Mouse (Mus musculus) limb, embryonic 11.5 days (tissue): ENCODE results near the gene Sap30bp. TPM values are rescaled to one million over a fixed set of nuclear protein-coding genes. Genes with fewer than 3 reads are reported as not detected.
A peak's percentile ranks its signal among the peaks of the same experiment; 100 is the strongest.

Source experiments
- ATAC-seq: fragments of 200-750 bp; cut with Nextera tagmentation; 2 replicates; pipeline ENCODE4 v1.8.0; 2017; ENCODE audit warnings: low read depth; ENCODE audit not compliant: insufficient number of reproducible peaks, low FRiP score, low TSS enrichment
- DNase-seq: peaks from one replicate; pipeline ENCODE4 v3.0.0-alpha.2; 2015; ENCODE audit warnings: low spot score
- H3K27ac ChIP-seq: fragments of 300-500 bp; sonication (generic); replicated peaks from 2 replicates; pipeline ENCODE4 v1.5.1; 2014; ENCODE audit warnings: low read depth, mild to moderate bottlenecking, low read length
- H3K27me3 ChIP-seq: fragments of 300-500 bp; sonication (generic); 2 replicates; pipeline ENCODE4 v1.6.1; 2014; ENCODE audit warnings: mild to moderate bottlenecking, low read length, mixed read lengths; ENCODE audit not compliant: control insufficient read depth, insufficient read depth
- H3K36me3 ChIP-seq: fragments of 300-500 bp; sonication (generic); 2 replicates; pipeline ENCODE4 v1.6.1; 2014; ENCODE audit warnings: mild to moderate bottlenecking, low read length, moderate library complexity, mixed read lengths; ENCODE audit not compliant: control insufficient read depth, insufficient read depth
- H3K4me1 ChIP-seq: fragments of 300-500 bp; sonication (generic); 2 replicates; pipeline ENCODE4 v1.6.1; 2014; ENCODE audit warnings: low read length, mixed read lengths; ENCODE audit not compliant: control insufficient read depth, insufficient read depth
- H3K4me2 ChIP-seq: fragments of 300-500 bp; sonication (generic); 2 replicates; pipeline ENCODE4 v1.6.1; 2014; ENCODE audit warnings: low read depth, mild to moderate bottlenecking, moderate library complexity; ENCODE audit not compliant: severe bottlenecking
- H3K4me3 ChIP-seq: fragments of 300-500 bp; sonication (generic); 2 replicates; pipeline ENCODE4 v1.5.1; 2014; ENCODE audit warnings: low read depth, low read length
- H3K9ac ChIP-seq: fragments of 300-500 bp; sonication (generic); 2 replicates; pipeline ENCODE4 v1.6.1; 2014; ENCODE audit warnings: mild to moderate bottlenecking, low read length
- H3K9me3 ChIP-seq: fragments of 300-500 bp; sonication (generic); 2 replicates; pipeline ENCODE4 v1.6.1; 2016; ENCODE audit warnings: low read length; ENCODE audit not compliant: control insufficient read depth
- WGBS: fragments of 180-500 bp; shearing (Covaris S2); extraction: QIAGEN DNeasy Blood & Tissue Kit; methylation state at CpG from one replicate; pipeline ENCODE4 v1.1.7; 2014; 5-methylcytosine and 5-hydroxymethylcytosine counted together
- polyA plus RNA-seq: library from polyadenylated mRNA; unstranded; fragments of >200 nt; fragmentation: Nextera tagmentation; extraction: Ambion mirVana; gene quantifications from 2 replicates; pipeline ENCODE4 v1.2.1, GENCODE M21; 2014

Sap30bp gene
- polyA plus RNA-seq, 1 experiment from 2014 or later, result 50.7 TPM

DNA sequence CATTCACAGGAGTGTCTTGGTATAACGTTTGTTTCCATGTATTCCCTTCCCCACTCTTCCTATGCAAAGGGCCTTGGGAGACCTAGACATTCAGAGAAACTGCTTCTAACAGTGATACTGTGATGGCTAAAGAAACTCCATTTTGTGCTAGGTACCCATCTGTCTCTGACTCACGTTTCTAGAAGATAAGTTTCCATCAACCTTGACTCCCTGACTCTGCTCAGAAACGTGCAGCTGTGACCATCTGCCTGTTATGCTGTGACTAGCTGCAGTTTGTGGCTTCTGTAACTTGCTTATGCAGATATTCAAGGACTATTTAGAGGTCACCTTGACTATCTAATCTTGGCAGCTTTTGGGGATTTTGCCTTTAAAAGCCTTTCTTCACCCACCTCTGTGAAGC is 1.8 kb upstream of the Sap30bp start:
- no peak overlapping the region for H3K9ac ChIP-seq
- 73% methylated on average over 3 of the region's 3 CpGs for WGBS
- ATAC-seq, result no peak

DNA sequence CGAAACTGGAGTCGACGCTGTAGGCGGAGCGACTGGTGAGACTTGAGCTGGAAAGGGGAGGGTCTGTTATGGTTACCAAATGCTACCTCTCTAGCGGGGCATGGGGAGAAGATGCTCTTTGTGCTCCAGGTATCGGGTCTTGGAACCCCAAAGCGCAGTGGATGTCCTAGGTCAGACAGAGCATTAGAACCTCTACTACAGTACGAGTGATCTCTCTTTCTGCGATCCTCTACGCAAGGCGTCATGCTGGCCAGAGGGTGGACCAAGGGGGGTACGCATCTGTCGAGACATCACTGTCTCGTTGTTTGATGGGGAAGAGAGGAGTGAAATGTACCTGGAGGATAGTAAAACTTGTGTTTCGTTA is 647 bp downstream of the Sap30bp start:
- Histone ChIP-seq H3K9ac (peak overlapping the region; percentile 70), H3K4me2 (peak overlapping the region; percentile 76), H3K27ac (no peak overlapping the region), H3K27me3 (no peaks in the 10 kb centered on the region), H3K9me3 (no peaks in the 10 kb centered on the region), H3K36me3 (0 out of 2 replicates have a peak, but pooled peaks cover 4% of the 10 kb centered on the region), H3K4me1 (peaks cover 13% of the 10 kb centered on the region), H3K4me3 (peak overlapping the region; percentile 77)
- ATAC-seq (peak; percentile 39; the same call in 1 of the 2 replicates), DNase-seq (no peak)
- under 1% methylated on average over 16 of the region's 16 CpGs for WGBS

More for the DNA sequence above, 1.8 kb upstream of the Sap30bp start:
- Histone ChIP-seq H3K27me3 (no peaks in the 10 kb centered on the region), H3K4me2 (no peak overlapping the region), H3K4me1 (peaks cover 13% of the 10 kb centered on the region), H3K9me3 (no peaks in the 10 kb centered on the region), H3K36me3 (peaks cover 2% of the 10 kb centered on the region; the same call in 1 of the 2 replicates), H3K4me3 (no peak overlapping the region), H3K27ac (no peak overlapping the region)
- DNase-seq, result no peak

DNA sequence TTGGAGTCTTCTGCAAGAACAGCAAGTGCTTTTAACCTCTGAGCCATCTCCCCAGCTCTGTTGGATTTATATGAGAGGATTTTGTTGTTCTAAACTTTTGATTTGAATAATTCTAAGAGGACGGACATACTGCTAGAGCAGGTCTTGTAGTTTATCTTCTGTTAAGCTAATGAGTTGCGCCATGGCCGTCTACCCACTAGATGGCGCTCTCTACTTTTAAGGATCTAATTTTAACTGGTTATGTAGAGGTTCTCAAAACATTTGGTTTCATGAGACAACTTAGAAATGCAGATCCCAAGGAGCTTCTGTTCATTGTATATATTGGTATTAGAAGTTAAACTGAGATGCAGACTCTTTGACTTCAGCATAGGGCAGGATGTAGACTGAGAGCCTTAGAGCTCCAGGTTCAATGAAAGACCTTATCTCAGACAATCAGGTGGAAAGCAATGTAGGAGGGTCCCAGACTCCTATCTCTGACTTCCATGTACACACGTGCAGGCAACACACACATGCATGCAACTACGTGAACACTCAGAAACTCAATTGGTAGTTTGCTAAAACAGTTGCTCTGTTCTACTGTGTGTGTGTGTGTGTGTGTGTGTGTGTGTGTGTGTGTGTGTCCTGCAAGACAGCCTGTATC is 6.7 kb downstream of the Sap30bp start:
- H3K4me2 ChIP-seq, result no peak overlapping the region
- H3K9ac ChIP-seq, result no peak overlapping the region
- ATAC-seq, result no peak
- H3K4me1 ChIP-seq, result no peaks in the 10 kb centered on the region
- 0 out of 2 replicates have a peak, but pooled peaks cover 9% of the 10 kb centered on the region for H3K36me3 ChIP-seq
- no peaks in the 10 kb centered on the region for H3K27me3 ChIP-seq
- no peak overlapping the region for H3K27ac ChIP-seq
- H3K9me3 ChIP-seq, result no peaks in the 10 kb centered on the region
- no peak overlapping the region for H3K4me3 ChIP-seq
- 44% methylated on average over 6 of the region's 6 CpGs for WGBS
- DNase-seq, result peak; percentile 75

DNA sequence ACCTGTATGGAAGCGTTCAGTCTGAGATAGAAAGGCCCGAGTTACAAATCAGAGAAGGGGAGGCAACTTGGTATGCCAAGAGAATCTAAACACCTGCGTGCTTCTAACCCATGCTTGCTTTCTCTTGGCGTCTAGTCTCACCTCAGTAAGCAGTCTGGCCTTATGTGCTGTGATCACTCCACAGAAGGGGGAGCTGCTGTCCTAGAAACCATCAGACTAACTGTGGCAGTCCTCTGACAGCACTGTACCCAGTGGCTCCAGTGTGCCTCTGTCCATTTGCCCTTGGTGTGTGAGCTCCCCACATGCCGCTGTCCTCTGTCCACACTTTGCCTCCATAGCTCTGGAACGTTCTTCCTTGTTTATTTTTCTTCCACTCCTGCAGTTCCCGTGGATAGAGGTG is 8.9 kb downstream of the Sap30bp start:
- Histone ChIP-seq H3K4me1 (no peaks in the 10 kb centered on the region), H3K9ac (no peak overlapping the region), H3K36me3 (peaks cover 14% of the 10 kb centered on the region; the same call in 1 of the 2 replicates), H3K27me3 (no peaks in the 10 kb centered on the region), H3K4me3 (no peak overlapping the region), H3K4me2 (no peak overlapping the region), H3K27ac (no peak overlapping the region), H3K9me3 (no peaks in the 10 kb centered on the region)
- ATAC-seq, result no peak
- 86% methylated on average over 7 of the region's 7 CpGs for WGBS
- DNase-seq, result no peak

DNA sequence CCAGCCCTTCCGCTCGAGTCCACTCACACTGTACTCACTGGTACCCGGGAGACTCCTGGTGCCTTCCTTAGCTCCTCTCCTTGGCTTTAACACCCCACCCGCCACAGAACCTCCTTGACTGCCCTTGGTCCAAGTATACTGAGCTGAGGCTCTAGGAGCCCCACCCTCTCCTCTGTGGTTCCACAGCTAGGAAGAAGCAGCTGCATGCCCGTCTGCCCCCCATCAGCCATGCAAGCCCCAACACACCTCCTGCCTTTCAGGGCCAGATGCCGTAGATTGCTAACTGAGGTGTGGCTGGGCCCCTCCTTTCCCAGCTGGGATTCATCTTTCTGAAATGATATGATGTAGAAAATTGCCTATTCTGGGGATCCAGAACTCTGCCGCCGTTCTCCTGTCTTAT is 12.2 kb downstream of the Sap30bp start:
- H3K4me1 ChIP-seq, result no peaks in the 10 kb centered on the region
- no peak for DNase-seq
- no peaks in the 10 kb centered on the region for H3K9me3 ChIP-seq
- H3K27me3 ChIP-seq, result no peaks in the 10 kb centered on the region
- H3K4me3 ChIP-seq, result no peak overlapping the region
- H3K4me2 ChIP-seq, result no peak overlapping the region
- ATAC-seq, result no peak
- peaks cover 10% of the 10 kb centered on the region; the same call in 1 of the 2 replicates for H3K36me3 ChIP-seq
- no peak overlapping the region for H3K9ac ChIP-seq
- no peak overlapping the region for H3K27ac ChIP-seq
- 89% methylated on average over 8 of the region's 8 CpGs for WGBS

DNA sequence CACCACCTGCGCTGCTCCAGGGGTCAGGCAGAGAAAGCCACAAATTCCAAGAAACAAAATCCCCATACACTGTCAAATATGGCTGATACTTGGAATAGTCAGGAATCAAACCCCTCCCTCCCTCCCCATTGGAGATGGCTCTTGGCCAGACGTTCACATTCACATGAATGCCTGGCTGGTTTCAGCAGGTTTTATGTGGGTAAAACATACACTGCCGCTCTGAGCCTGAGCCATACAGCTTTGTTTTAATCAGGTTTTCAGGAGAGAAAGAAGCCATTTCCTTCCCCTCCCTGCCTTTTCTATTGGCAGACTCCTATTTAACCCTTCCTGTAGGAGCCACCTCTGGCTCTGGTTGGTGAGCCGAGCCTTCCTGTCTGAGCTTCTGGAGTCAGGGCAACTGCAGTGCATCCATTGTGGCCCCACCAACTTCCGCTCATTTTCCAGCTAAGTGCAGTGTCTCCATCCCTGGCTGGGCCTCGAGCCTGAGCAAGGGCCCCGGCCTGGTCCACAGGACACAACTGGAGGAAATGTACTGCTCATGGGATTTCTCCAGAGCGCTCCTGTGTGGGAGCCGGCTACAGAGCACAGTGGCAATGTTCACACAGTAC is 13.2 kb downstream of the Sap30bp start:
- H3K27ac ChIP-seq, result no peak overlapping the region
- no peak overlapping the region for H3K4me2 ChIP-seq
- DNase-seq (no peak), ATAC-seq (no peak)
- no peaks in the 10 kb centered on the region for H3K4me1 ChIP-seq
- H3K36me3 ChIP-seq, result peaks cover 10% of the 10 kb centered on the region
- no peak overlapping the region for H3K4me3 ChIP-seq
- no peaks in the 10 kb centered on the region for H3K9me3 ChIP-seq
- no peaks in the 10 kb centered on the region for H3K27me3 ChIP-seq
- WGBS, result 86% methylated on average over 9 of the region's 9 CpGs
- no peak overlapping the region for H3K9ac ChIP-seq

DNA sequence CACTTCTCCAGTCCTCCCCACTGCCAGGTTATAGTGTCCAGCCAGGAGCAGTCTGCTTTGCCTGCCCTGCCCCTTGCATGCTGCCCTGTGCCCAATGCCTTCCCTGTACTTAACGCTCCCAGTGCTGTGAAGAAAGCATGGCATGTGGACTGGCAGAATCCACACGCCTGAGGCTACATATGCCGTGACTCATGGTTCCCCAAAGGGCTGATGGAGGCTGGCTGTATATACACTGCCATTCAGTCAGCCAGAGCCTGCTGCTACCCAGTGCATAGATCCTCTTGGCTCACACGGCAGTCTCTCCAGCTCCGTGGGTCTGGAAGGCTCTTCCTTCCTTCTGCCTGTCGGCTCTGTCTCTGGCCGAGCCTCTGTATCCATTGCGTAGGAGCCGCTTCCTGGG is 15.2 kb downstream of the Sap30bp start:
- H3K4me2 ChIP-seq, result no peak overlapping the region
- peaks cover 17% of the 10 kb centered on the region for H3K36me3 ChIP-seq
- H3K4me3 ChIP-seq, result no peak overlapping the region
- ATAC-seq (no peak), DNase-seq (no peak)
- H3K9ac ChIP-seq, result no peak overlapping the region
- 96% methylated on average over 9 of the region's 9 CpGs for WGBS
- no peaks in the 10 kb centered on the region for H3K9me3 ChIP-seq
- no peaks in the 10 kb centered on the region for H3K4me1 ChIP-seq
- no peaks in the 10 kb centered on the region for H3K27me3 ChIP-seq
- no peak overlapping the region for H3K27ac ChIP-seq

DNA sequence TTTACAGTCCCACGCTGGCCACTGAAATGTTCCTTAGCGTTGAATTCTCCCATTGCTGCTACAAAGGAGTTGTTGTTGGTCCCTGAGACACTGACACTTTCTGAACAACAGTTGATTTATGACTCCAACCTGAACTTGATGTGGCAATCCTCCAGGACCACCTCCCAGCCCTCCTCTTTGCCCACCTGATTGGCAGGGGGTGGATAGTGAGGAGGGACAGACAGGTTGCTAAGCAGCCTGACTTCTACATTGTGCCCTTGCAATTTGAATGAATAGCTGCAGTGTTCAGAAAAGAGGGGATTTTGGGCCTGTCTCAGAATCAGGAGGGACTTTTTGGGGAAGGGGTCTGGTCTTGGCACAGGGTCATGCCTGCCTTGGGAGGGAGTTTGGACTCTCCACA is 17.6 kb downstream of the Sap30bp start:
- ATAC-seq (no peak), DNase-seq (no peak)
- H3K36me3 ChIP-seq, result peaks cover 15% of the 10 kb centered on the region
- no peak overlapping the region for H3K9ac ChIP-seq
- no peaks in the 10 kb centered on the region for H3K9me3 ChIP-seq
- H3K27me3 ChIP-seq, result no peaks in the 10 kb centered on the region
- H3K27ac ChIP-seq, result no peak overlapping the region
- 88% methylated on average over 2 of the region's 2 CpGs for WGBS
- no peak overlapping the region for H3K4me2 ChIP-seq
- no peak overlapping the region for H3K4me3 ChIP-seq
- no peaks in the 10 kb centered on the region for H3K4me1 ChIP-seq
